Mouse (Mus musculus) MEL (cell line): Measurements from ENCODE around the gene Agt.

Experiments used
- CTCF ChIP-seq, 3 experiments: IDR thresholded peaks in 2 of 3; conservative IDR thresholded peaks in 1 of 3; 2 replicates each; pipeline ENCODE4 v1.5.1; 2011 to 2012; ENCODE audit warnings: low read length in 3 of 3, low read depth in 2 of 3, mild to moderate bottlenecking in 2 of 3, improper control_type of control experiment in 1 of 3, inconsistent platforms in 1 of 3, mixed read lengths in 1 of 3, moderate library complexity in 1 of 3; ENCODE audit not compliant: control insufficient read depth in 1 of 3, insufficient read depth in 1 of 3, poor library complexity in 1 of 3, severe bottlenecking in 1 of 3
- EP300 ChIP-seq, 2 experiments: IDR thresholded peaks; 2 replicates each; pipeline ENCODE4 v1.6.1; 2011; ENCODE audit warnings: improper control_type of control experiment in 2 of 2, low read length in 2 of 2, low read depth in 1 of 2, mild to moderate bottlenecking in 1 of 2
- POLR2AphosphoS2 ChIP-seq: IDR thresholded peaks from 2 replicates; pipeline ENCODE4 v1.6.1; 2011; ENCODE audit warnings: low read length, improper control_type of control experiment
- TAL1 ChIP-seq: IDR thresholded peaks from 2 replicates; pipeline ENCODE4 v1.6.1; 2012; ENCODE audit warnings: mild to moderate bottlenecking, inconsistent platforms, low read length, moderate library complexity, mixed read lengths
- UBTF ChIP-seq: IDR thresholded peaks from 2 replicates; pipeline ENCODE4 v1.6.1; 2012; ENCODE audit warnings: low read depth, mild to moderate bottlenecking, inconsistent platforms, low read length, improper control_type of control experiment, moderate library complexity, borderline replicate concordance; ENCODE audit not compliant: insufficient read depth
- ZNF384 ChIP-seq: IDR thresholded peaks from 2 replicates; pipeline ENCODE4 v1.6.1; 2012; ENCODE audit warnings: low read depth, mild to moderate bottlenecking, inconsistent platforms, low read length, improper control_type of control experiment

DNA sequence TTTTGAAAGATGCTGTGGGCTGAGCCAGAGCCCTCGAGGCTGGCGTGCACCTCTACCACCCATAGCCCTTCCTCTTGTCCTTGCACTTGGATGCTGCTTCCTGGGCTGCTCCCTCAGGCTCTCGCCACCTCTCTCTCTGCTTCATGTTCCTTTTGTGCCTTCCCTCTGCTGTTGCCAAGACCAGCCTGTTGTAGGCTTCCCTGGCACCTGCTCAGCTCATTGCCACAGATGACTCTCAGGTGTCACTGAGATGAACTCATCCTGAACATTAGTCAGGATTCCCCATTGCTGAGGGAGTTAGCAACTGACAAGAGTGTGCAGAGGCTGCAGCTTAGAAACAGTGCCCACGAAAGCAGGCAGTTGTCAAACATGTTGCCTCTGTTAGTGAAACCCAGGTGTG is 27.5 kb downstream of the Agt start:
- no peak for TF ChIP-seq CTCF (IDR thresholded peaks at IDR 0.05 in 2 of 3, conservative IDR thresholded peaks at IDR 0.05 in 1 of 3; ENCODE audit: control insufficient read depth in 1 of 3, insufficient read depth in 1 of 3, low read depth in 2 of 3, low read length in 3 of 3, poor library complexity in 1 of 3, severe bottlenecking in 1 of 3)
- no peak for TF ChIP-seq UBTF
- no peak for TF ChIP-seq EP300 (IDR thresholded peaks at IDR 0.05; ENCODE audit: low read depth in 1 of 2, low read length in 2 of 2)
- TF ChIP-seq POLR2AphosphoS2 = no peak
- no peak for TF ChIP-seq ZNF384
- no peak for TF ChIP-seq TAL1
